Mouse (Mus musculus) CD4-positive, CD25-positive, alpha-beta regulatory T cell, adult 9 weeks (primary cell): ENCODE results near the gene Olfr1282. TPM values are rescaled to one million over a fixed set of nuclear protein-coding genes. Genes with fewer than 3 reads are reported as not detected.

ENCODE experiments used
- polyA plus RNA-seq: library from polyadenylated mRNA; unstranded; fragments of 100-300 nt; shearing (Covaris generic); gene quantifications from one replicate; pipeline ENCODE4 v1.2.1, GENCODE M21; 2017

Gene Olfr1282
- polyA plus RNA-seq = not detected

GRCm38 (mm10) chr2:111335976-111336375 lies at the start of gene Olfr1282:
Gene Olfr1282, minus strand, starts transcription at chr2:111336076.

GRCm38 (mm10) chr2:111375222-111375621 lies 39.3 kb upstream of the Olfr1282 start, which contains the start of gene Olfr1284:
Gene Olfr1284, plus strand, starts transcription at chr2:111375522.

GRCm38 (mm10) chr2:111366490-111366889 lies 30.6 kb upstream of the Olfr1282 start, which contains the start of gene Olfr1283:
Gene Olfr1283, plus strand, starts transcription at chr2:111366790.

GRCm38 (mm10) chr2:111326220-111326619 lies 9.7 kb downstream of the Olfr1282 start, which contains the start of gene Olfr1281:
Gene Olfr1281, plus strand, starts transcription at chr2:111326520.

GRCm38 (mm10) chr2:111313717-111314116 lies 22.2 kb downstream of the Olfr1282 start, which contains the start of gene Olfr1280:
Gene Olfr1280, plus strand, starts transcription at chr2:111314017.

GRCm38 (mm10) chr2:111300374-111300773 lies 35.5 kb downstream of the Olfr1282 start, which contains the start of gene Olfr1279:
Gene Olfr1279, plus strand, starts transcription at chr2:111300635.

GRCm38 (mm10) chr2:111289836-111290235 lies 46.0 kb downstream of the Olfr1282 start, which contains the start of gene Olfr1278:
Gene Olfr1278, plus strand, starts transcription at chr2:111290136.

Other genes starting within 250 kb of the Olfr1282 start
- gene Gm13941, start 230.1 kb downstream of the Olfr1282 start, polyA plus RNA-seq = not detected
- not detected for gene Gm15130, start 183.1 kb downstream of the Olfr1282 start, polyA plus RNA-seq
- gene 4930430A15Rik, start 106.5 kb downstream of the Olfr1282 start, polyA plus RNA-seq = not detected
- not detected for gene Olfr1275, start 100.8 kb downstream of the Olfr1282 start, polyA plus RNA-seq
- gene Olfr1276, start 81.6 kb downstream of the Olfr1282 start, polyA plus RNA-seq = not detected
- not detected for gene Olfr1277, start 62.0 kb downstream of the Olfr1282 start, polyA plus RNA-seq
- gene Olfr1278, start 45.9 kb downstream of the Olfr1282 start, polyA plus RNA-seq = not detected
- gene Olfr1279, start 35.4 kb downstream of the Olfr1282 start, polyA plus RNA-seq = not detected
- gene Olfr1280, start 22.1 kb downstream of the Olfr1282 start, polyA plus RNA-seq = not detected
- gene Olfr1281, start 9.6 kb downstream of the Olfr1282 start, polyA plus RNA-seq = not detected
- gene Olfr1283, start 30.7 kb upstream of the Olfr1282 start, polyA plus RNA-seq = not detected
- gene Olfr1284, start 39.4 kb upstream of the Olfr1282 start, polyA plus RNA-seq = not detected
- not detected for gene Olfr1286, start 87.0 kb upstream of the Olfr1282 start, polyA plus RNA-seq
- gene Olfr1287, start 113.1 kb upstream of the Olfr1282 start, polyA plus RNA-seq = not detected
- gene Olfr1288, start 138.0 kb upstream of the Olfr1282 start, polyA plus RNA-seq = not detected
- gene Olfr1289, start 144.7 kb upstream of the Olfr1282 start, polyA plus RNA-seq = not detected
- not detected for gene Olfr1290, start 157.8 kb upstream of the Olfr1282 start, polyA plus RNA-seq
- not detected for gene Olfr1291-ps1, start 161.1 kb upstream of the Olfr1282 start, polyA plus RNA-seq
- gene Olfr1293-ps, start 189.1 kb upstream of the Olfr1282 start, polyA plus RNA-seq = not detected
- not detected for gene Olfr1294, start 204.2 kb upstream of the Olfr1282 start, polyA plus RNA-seq
- not detected for gene Olfr1295, start 233.6 kb upstream of the Olfr1282 start, polyA plus RNA-seq